Mouse (Mus musculus) embryonic fibroblast, embryonic 13.5 days (primary cell): ENCODE measurements around the gene Tob2.

Source experiments
- CTCF ChIP-seq: IDR thresholded peaks from 2 replicates; pipeline ENCODE4 v1.5.1; 2011; ENCODE audit warnings: mild to moderate bottlenecking, control low read depth, low read length, moderate library complexity, borderline replicate concordance; ENCODE audit not compliant: insufficient read depth
- POLR2A ChIP-seq: IDR thresholded peaks from 2 replicates; pipeline ENCODE4 v1.6.1; 2011; ENCODE audit warnings: low read depth, mild to moderate bottlenecking, control low read depth, low read length, moderate library complexity

DNA sequence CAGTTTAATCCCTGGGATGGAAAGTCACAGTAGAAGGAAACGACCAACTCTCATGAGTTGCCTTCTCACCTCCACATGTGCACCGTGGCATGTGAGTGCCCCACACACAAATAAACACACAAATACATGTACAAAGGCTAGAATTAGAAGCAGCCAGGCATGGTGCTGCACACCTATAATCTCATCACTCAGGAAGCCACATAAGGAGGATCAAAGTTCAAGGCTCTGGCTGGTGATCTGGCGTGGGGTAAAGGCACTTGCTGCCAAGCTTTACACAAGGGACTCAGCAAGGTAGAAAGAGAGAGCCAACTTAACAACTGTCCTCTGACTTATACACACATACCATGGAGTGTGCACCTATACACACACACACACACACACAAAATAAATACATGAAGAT is 58.2 kb downstream of the Tob2 start:
- TF ChIP-seq CTCF: no peak
- TF ChIP-seq POLR2A: no peak
